Mouse (Mus musculus): Measurements from ENCODE around the gene Eva1a.

- no peak for TF ChIP-seq POLR2A (IDR thresholded peaks at IDR 0.05; ENCODE audit: low read depth, low read length)
- no peak for TF ChIP-seq CTCF (conservative IDR thresholded peaks at IDR 0.05; ENCODE audit: insufficient read depth, insufficient read length, low read depth, low read length)
These were observed 95.3 kb downstream of the Eva1a start for GRCm38 (mm10) chr6:82135959-82136712.
